Mouse (Mus musculus): ENCODE data around the gene Tie1. TPM values are rescaled to one million over a fixed set of nuclear protein-coding genes. Genes with fewer than 3 reads are reported as not detected.
A peak's percentile ranks its signal among the peaks of the same experiment; 100 is the strongest.

Gene Tie1
- polyA plus RNA-seq, 1 experiment: 245 TPM

DNA sequence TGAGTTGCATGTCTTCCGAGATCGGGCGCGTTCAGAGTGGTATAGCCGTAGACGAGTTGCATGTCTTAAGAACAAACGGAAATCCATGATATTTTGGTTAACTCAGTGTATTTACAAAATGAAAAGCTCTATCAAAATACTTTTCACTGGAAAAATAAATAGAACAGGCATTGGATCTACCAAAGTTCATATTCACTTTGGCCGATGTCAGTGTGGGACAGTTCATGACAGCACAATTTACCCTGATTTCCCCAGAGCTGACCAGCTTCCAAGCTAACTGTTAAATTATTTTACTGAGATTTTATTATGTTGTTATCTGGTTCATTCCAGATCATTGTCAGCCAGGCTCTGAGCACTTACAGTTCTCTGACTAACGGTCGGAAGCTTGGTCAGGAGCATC, 600 bp upstream of the Tie1 start:
- WGBS: 53% methylated on average over 10 of the region's 10 CpGs
- TF ChIP-seq CTCF (IDR thresholded peaks at IDR 0.05; ENCODE audit: insufficient read depth, low read length): no peak
- no peak for TF ChIP-seq POLR2A (IDR thresholded peaks at IDR 0.05; ENCODE audit: borderline replicate concordance, extremely low read depth, low read depth, low read length)
- no peak for DNase-seq
- H3K4me1 ChIP-seq (ENCODE audit: control insufficient read depth, insufficient read depth, low read length): peaks cover 5% of the 10 kb centered on the region; the same call in 1 of the 2 replicates
- no peak overlapping the region for H3K4me3 ChIP-seq (replicated peaks; ENCODE audit: extremely low read depth, low read depth, low read length)

DNA sequence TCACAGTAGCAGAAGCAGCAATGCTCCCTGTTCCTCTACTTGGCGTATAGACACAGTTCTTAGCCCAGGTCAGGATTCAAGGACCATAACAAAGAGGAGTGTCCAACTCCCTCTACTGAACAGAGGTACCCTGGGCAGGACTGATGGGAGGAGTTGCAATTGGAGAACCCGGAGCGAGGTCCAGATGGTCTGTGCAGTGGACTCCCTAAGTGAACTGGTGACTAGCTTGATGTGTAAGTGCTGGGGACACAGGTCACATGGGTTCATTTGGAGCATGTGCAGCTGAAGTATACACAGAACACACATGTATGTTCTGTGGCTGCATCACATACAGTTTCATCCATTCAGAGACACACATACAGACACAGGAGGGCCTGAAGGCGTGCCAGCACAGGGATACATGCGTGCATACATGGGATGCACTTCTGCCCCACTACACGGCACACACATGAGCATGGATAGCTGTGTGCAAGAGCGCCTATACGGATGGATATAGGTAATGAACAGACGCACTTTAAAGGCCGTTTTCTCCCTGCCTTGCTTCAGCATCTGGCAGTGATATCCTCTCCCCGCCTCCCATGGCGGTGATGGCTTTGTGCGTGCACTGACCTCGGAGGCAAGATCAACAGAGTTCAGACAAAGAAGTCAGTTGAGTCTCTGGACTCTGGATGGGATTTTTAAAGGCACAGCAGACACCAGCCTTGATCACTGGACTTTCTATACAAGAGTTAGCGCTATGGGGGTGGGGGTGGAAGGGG, 12.9 kb downstream of the Tie1 start:
- DNase-seq: no peak
- WGBS: 67% methylated on average over 15 of the region's 15 CpGs
- H3K4me3 ChIP-seq (replicated peaks; ENCODE audit: extremely low read depth, low read depth, low read length): no peak overlapping the region
- no peaks in the 10 kb centered on the region for H3K4me1 ChIP-seq (ENCODE audit: control insufficient read depth, insufficient read depth, low read length)
- TF ChIP-seq POLR2A (IDR thresholded peaks at IDR 0.05; ENCODE audit: borderline replicate concordance, extremely low read depth, low read depth, low read length) (no peak), CTCF (IDR thresholded peaks at IDR 0.05; ENCODE audit: insufficient read depth, low read length) (no peak)

DNA sequence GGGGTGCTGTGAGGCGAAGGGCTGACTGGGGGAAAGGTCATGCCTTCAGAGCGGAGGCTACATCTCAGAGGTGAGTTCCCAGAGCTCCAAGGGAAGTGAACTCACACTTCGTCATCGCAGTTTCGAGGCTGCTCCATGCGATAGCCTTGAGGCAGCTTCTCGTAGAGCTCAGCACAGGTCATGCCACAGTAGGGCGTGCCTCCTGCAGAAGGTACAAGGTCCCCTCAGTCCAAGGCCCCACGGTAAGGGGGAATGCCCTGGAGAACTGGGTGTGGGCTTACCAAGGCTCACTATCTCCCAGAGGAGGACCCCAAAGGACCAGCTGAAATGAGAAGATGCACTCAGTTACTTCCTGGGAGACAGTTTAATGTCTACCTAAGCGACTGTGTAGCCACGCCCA, 17.2 kb downstream of the Tie1 start:
- WGBS: 90% methylated on average over 11 of the region's 11 CpGs
- no peak overlapping the region for H3K4me3 ChIP-seq (replicated peaks; ENCODE audit: extremely low read depth, low read depth, low read length)
- DNase-seq: no peak
- TF ChIP-seq POLR2A (IDR thresholded peaks at IDR 0.05; ENCODE audit: borderline replicate concordance, extremely low read depth, low read depth, low read length) (no peak), CTCF (IDR thresholded peaks at IDR 0.05; ENCODE audit: insufficient read depth, low read length) (no peak)
- H3K4me1 ChIP-seq (ENCODE audit: control insufficient read depth, insufficient read depth, low read length): peaks cover 4% of the 10 kb centered on the region; the same call in 1 of the 2 replicates

DNA sequence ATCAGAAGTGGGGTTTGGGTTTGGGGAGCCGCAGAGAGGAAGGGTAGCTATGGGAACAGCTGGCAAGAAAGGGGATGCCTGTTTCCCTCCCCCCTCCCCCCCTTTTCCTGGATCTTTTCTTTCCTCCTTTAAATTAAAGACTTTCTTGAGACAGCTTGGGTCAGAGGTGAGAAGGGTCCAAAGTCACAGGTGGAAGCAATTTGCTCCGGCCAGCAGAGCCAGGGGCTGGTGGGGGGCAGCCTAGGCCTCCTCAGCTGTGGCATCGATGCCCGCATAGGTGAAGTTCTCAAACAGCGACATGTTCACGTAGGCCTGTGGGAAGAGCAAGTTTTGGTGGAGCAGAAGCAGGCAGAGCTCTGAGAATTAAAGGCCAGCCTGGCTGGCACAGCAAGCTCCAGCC, 18.6 kb downstream of the Tie1 start:
- WGBS: 77% methylated on average over 6 of the region's 6 CpGs
- no peak overlapping the region for H3K4me3 ChIP-seq (replicated peaks; ENCODE audit: extremely low read depth, low read depth, low read length)
- H3K4me1 ChIP-seq (ENCODE audit: control insufficient read depth, insufficient read depth, low read length): peaks cover 4% of the 10 kb centered on the region; the same call in 1 of the 2 replicates
- DNase-seq: no peak
- no peak for TF ChIP-seq POLR2A (IDR thresholded peaks at IDR 0.05; ENCODE audit: borderline replicate concordance, extremely low read depth, low read depth, low read length)
- TF ChIP-seq CTCF (IDR thresholded peaks at IDR 0.05; ENCODE audit: insufficient read depth, low read length): no peak

DNA sequence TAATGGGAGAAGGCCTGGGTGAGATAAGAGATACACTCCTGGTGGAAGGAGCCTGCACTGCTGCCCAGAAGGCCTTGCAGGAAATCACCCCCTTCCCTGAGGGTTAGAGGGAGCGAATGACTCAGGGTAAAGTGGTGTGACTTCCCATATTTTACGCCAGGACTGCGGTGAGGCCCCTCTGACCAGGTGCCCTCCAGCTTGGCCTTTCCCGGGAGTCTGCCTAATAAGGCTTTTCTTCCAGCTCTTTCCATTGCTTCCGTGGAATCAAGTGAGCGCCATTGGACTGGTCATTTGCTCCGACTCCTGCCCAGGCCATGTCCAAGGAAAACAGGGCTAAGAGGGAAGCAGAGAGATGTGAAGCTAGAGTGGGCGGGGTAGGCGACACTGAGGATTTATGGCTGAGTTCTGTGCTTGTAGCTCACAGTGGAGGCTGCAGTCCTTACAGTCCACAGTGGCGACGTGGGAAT, 24.1 kb downstream of the Tie1 start:
- TF ChIP-seq CTCF (IDR thresholded peaks at IDR 0.05; ENCODE audit: insufficient read depth, low read length): no peak
- no peak for TF ChIP-seq POLR2A (IDR thresholded peaks at IDR 0.05; ENCODE audit: borderline replicate concordance, extremely low read depth, low read depth, low read length)
- 40% methylated on average over 11 of the region's 11 CpGs for WGBS
- Histone ChIP-seq H3K4me1 (ENCODE audit: control insufficient read depth, insufficient read depth, low read length) (no peaks in the 10 kb centered on the region), H3K4me3 (replicated peaks; ENCODE audit: extremely low read depth, low read depth, low read length) (no peak overlapping the region)
- DNase-seq: no peak

DNA sequence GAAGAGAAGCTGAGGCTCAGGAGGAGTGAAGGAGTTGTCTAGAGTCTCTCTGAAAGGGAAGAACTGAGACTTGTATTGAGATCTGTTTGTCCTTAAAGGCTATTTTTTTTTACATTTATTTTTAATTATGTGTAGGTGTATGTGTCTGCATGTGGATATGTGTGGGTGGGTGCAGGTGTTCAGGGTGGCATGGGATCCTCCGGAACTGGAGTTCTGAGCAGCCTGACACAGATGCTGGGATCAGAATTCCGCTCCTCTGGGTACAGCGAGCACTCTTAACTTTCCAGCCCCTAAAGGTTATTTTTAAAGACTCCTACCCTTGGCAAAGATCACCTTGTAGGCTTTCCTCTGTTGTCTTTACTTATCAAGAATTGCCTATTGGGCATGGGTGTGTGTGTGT, 24.9 kb downstream of the Tie1 start:
- Histone ChIP-seq H3K4me3 (replicated peaks; ENCODE audit: extremely low read depth, low read depth, low read length) (no peak overlapping the region), H3K4me1 (ENCODE audit: control insufficient read depth, insufficient read depth, low read length) (no peaks in the 10 kb centered on the region)
- TF ChIP-seq POLR2A (IDR thresholded peaks at IDR 0.05; ENCODE audit: borderline replicate concordance, extremely low read depth, low read depth, low read length): no peak
- TF ChIP-seq CTCF (IDR thresholded peaks at IDR 0.05; ENCODE audit: insufficient read depth, low read length): no peak
- DNase-seq: no peak
- 91% methylated on average over 3 of the region's 3 CpGs for WGBS

DNA sequence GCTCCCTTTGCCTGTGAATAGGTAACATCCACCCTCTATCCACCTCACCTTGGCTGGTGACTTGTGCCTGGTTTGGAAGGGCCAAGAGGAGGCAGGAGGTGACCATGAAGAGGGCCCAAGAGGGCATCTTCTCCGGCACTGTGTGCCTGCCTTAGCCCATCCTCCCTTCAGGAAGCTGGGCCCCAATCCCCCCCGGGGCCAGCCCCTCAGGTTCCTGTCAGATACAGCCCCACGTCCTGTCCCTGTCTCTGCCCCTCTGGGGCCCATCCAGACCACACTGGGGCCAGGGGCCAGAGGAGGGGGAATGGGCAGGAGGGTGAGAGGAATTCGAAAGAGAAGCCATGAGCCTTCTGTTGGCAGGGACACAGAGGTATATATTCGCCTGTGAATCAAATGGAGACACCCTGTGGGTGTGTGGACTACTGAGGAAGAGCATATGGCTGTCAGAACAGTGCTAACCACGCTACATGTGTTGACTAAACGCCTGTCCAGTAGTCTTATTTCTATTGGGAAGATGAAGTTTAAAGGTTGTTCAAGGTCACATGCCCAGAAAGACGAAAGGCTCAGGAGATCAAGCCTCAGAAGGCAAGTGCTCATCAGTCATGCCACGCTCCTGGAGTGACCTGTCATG, 32.4 kb downstream of the Tie1 start, which contains the start of gene Mpl:
TSS of gene Mpl (minus strand) at position 169 of the 631 bp plus-strand sequence.
- 62% methylated on average over 9 of the region's 9 CpGs for WGBS
- no peak for DNase-seq
- no peak within 1 kb of the TSS for H3K4me3 ChIP-seq (replicated peaks; ENCODE audit: extremely low read depth, low read depth, low read length)
- TF ChIP-seq POLR2A (IDR thresholded peaks at IDR 0.05; ENCODE audit: borderline replicate concordance, extremely low read depth, low read depth, low read length) (no peak), CTCF (IDR thresholded peaks at IDR 0.05; ENCODE audit: insufficient read depth, low read length) (no peak)
- no peaks in the 10 kb centered on the region for H3K4me1 ChIP-seq (ENCODE audit: control insufficient read depth, insufficient read depth, low read length)

DNA sequence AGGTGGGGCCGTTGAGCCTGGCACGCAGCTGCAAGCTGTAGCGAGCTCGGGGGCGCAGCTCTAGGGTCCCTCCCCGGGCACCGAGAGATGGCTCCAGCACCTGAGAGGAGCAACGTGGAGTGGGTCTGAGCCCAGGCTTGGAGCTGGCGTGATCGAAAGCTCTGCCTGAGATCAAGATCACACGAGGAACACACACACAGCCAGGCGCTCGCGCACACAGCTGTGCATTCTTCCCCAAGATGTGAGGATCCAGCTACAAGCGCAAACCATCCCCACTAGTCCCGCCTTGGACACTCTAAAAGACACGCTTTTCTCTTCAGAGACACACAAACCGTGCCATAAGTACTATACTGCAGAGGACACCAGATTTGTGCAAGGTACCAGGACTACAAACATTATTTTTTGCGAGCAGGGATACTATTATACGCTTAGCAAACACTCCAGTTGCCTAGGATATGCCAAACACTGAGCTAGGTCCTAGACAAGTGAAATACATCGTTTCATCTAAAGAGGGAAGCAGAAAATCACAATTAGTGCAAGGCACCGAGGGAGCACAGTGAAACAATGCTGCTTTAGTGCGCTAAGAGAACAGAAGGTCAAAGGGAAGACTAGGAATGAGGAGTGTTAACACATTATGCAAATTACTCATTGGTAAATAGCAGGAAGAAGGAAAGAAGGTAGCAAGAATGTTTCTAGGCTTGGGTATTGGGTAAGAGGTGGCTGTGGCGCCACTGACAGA, 43.3 kb downstream of the Tie1 start:
- H3K4me1 ChIP-seq (ENCODE audit: control insufficient read depth, insufficient read depth, low read length): no peaks in the 10 kb centered on the region
- peak overlapping the region; percentile 36 for H3K4me3 ChIP-seq (replicated peaks; ENCODE audit: extremely low read depth, low read depth, low read length)
- DNase-seq: no peak
- 40% methylated on average over 24 of the region's 24 CpGs for WGBS
- no peak for TF ChIP-seq POLR2A (IDR thresholded peaks at IDR 0.05; ENCODE audit: borderline replicate concordance, extremely low read depth, low read depth, low read length)
- no peak for TF ChIP-seq CTCF (IDR thresholded peaks at IDR 0.05; ENCODE audit: insufficient read depth, low read length)

DNA sequence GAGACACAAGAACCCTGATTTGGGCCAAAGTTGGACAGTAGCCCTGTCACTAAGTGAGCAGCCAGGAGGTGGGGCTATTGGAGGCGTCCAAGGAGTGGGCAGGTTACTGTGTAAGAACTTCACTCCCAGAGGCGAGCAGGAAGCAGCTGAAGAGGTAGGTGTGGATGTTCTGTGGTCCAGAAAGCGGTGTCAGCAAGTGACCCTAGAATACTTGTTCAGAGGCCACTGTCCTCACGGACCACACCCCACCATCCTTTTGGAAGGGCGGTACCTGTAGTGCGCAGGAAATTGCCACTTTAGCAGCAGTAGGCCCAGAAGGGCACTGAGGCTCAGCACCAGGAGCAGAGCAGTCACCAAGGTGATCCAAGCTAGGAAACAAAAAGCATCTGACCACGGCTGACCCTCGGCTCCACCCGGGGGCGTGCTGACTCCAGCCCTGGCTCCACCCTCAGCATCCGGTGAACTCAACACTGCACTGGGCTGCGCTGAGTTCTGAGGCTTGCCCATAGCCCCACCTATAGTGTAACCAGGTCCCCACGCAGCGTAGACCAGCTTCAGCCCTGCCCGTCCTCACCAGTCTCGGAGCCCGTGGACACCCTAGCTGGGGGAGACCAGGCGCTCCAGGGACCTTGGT, 44.0 kb downstream of the Tie1 start:
- DNase-seq: peak; percentile 68
- peak; percentile 45 for TF ChIP-seq CTCF (IDR thresholded peaks at IDR 0.05; ENCODE audit: insufficient read depth, low read length)
- TF ChIP-seq POLR2A (IDR thresholded peaks at IDR 0.05; ENCODE audit: borderline replicate concordance, extremely low read depth, low read depth, low read length): peak; percentile 60; the same call in 1 of the 2 replicates
- Histone ChIP-seq H3K4me3 (replicated peaks; ENCODE audit: extremely low read depth, low read depth, low read length) (peak overlapping the region; percentile 36), H3K4me1 (ENCODE audit: control insufficient read depth, insufficient read depth, low read length) (no peaks in the 10 kb centered on the region)
- WGBS: 28% methylated on average over 18 of the region's 18 CpGs
